Mouse (Mus musculus) hindbrain, embryonic 11.5 days (tissue): ENCODE measurements around the gene Narfl. TPM values are rescaled to one million over a fixed set of nuclear protein-coding genes. Genes with fewer than 3 reads are reported as not detected.
"Not testable (repeated sequence)": the region's sequence is repeated elsewhere in the genome, so short reads cannot be mapped to it uniquely, and the experiment has no call there.

ENCODE experiments used
- ATAC-seq: fragments of 200-750 bp; cut with Nextera tagmentation; 2 replicates; pipeline ENCODE4 v1.8.0; 2017; ENCODE audit warnings: mild to moderate bottlenecking, moderate TSS enrichment, moderate library complexity; ENCODE audit not compliant: low FRiP score
- DNase-seq: peaks from one replicate; pipeline ENCODE4 v3.0.0-alpha.2; 2015; ENCODE audit warnings: low spot score
- H3K27ac ChIP-seq: fragments of 300-500 bp; sonication (generic); 2 replicates; pipeline ENCODE4 v1.5.1; 2014; ENCODE audit warnings: mild to moderate bottlenecking, low read depth, low read length
- H3K27me3 ChIP-seq: fragments of 300-500 bp; sonication (generic); 2 replicates; pipeline ENCODE4 v1.6.1; 2014; ENCODE audit warnings: mild to moderate bottlenecking, low read length, moderate library complexity, mixed read lengths; ENCODE audit not compliant: control insufficient read depth, insufficient read depth
- H3K36me3 ChIP-seq: fragments of 300-500 bp; sonication (generic); 2 replicates; pipeline ENCODE4 v1.6.1; 2014; ENCODE audit warnings: mild to moderate bottlenecking, low read length, moderate library complexity, mixed read lengths; ENCODE audit not compliant: control insufficient read depth, insufficient read depth
- H3K4me1 ChIP-seq: fragments of 300-500 bp; sonication (generic); replicated peaks from 2 replicates; pipeline ENCODE4 v1.6.1; 2014; ENCODE audit warnings: low read length, mixed read lengths; ENCODE audit not compliant: control insufficient read depth, insufficient read depth
- H3K4me2 ChIP-seq: fragments of 300-500 bp; sonication (generic); replicated peaks from 2 replicates; pipeline ENCODE4 v1.6.1; 2014; ENCODE audit warnings: mild to moderate bottlenecking, low read depth, low read length
- H3K4me3 ChIP-seq: fragments of 300-500 bp; sonication (generic); 2 replicates; pipeline ENCODE4 v1.5.1; 2014; ENCODE audit warnings: low read depth, low read length
- H3K9ac ChIP-seq: fragments of 300-500 bp; sonication (generic); 2 replicates; pipeline ENCODE4 v1.6.1; 2014; ENCODE audit warnings: low read depth, low read length
- H3K9me3 ChIP-seq: fragments of 300-500 bp; sonication (generic); 2 replicates; pipeline ENCODE4 v1.6.1; 2016; ENCODE audit warnings: low read length; ENCODE audit not compliant: control insufficient read depth
- WGBS: fragments of 180-500 bp; shearing (Covaris S2); extraction: QIAGEN DNeasy Blood & Tissue Kit; methylation state at CpG from one replicate; pipeline ENCODE4 v1.1.7; 2014; 5-methylcytosine and 5-hydroxymethylcytosine counted together
- polyA plus RNA-seq: library from polyadenylated mRNA; unstranded; fragments of >200 nt; fragmentation: Nextera tagmentation; extraction: Ambion mirVana; gene quantifications from 2 replicates; pipeline ENCODE4 v1.2.1, GENCODE M21; 2014

The Narfl gene
- polyA plus RNA-seq, 1 experiment from 2014 or later = 19.9 TPM

DNA sequence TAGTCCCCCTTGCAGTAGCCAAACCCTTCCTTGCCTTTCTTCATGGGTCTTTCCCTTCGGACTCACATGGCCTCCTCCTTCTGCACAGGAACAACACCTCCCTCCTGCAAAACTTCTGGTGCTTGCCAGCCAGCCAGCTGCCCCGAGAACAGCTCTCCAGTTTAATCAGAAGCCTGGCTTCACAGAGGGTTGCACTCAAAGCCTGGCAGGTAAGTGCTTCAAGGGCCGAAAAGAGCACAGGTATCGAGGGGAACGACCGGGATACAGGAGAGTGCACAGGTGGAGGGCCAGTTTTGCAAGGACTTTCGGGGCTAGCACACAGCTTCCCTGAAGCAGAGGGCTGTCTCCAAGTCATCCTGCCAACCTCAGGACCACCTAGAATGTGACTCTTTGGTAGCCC, 34.7 kb upstream of the Narfl start:
- Histone ChIP-seq H3K27me3 (no peaks in the 10 kb centered on the region), H3K27ac (no peak overlapping the region), H3K9me3 (no peaks in the 10 kb centered on the region), H3K9ac (no peak overlapping the region), H3K4me1 (no peaks in the 10 kb centered on the region), H3K36me3 (no peaks in the 10 kb centered on the region), H3K4me3 (no peak overlapping the region), H3K4me2 (no peak overlapping the region)
- DNase-seq (no peak), ATAC-seq (no peak)
- WGBS = 82% methylated on average over 7 of the region's 7 CpGs

- H3K4me1 ChIP-seq, H3K9ac ChIP-seq, H3K4me2 ChIP-seq, H3K36me3 ChIP-seq, DNase-seq, ATAC-seq, H3K27ac ChIP-seq, H3K27me3 ChIP-seq, H3K9me3 ChIP-seq, H3K4me3 ChIP-seq: not testable (repeated sequence)
- 72% methylated on average over 12 of the region's 12 CpGs for WGBS
These were observed 32.1 kb upstream of the Narfl start for GRCm38 (mm10) chr17:25741471-25741870.

- H3K9ac ChIP-seq = no peak overlapping the region
- no peak overlapping the region for H3K4me3 ChIP-seq
- DNase-seq = no peak
- no peak overlapping the region for H3K4me2 ChIP-seq
- no peaks in the 10 kb centered on the region for H3K36me3 ChIP-seq
- H3K27ac ChIP-seq = no peak overlapping the region
- no peaks in the 10 kb centered on the region for H3K9me3 ChIP-seq
- no peak for ATAC-seq
- WGBS = 93% methylated on average over 9 of the region's 9 CpGs
- no peaks in the 10 kb centered on the region for H3K4me1 ChIP-seq
- no peaks in the 10 kb centered on the region for H3K27me3 ChIP-seq
These were observed 29.7 kb upstream of the Narfl start for GRCm38 (mm10) chr17:25743831-25744230.

DNA sequence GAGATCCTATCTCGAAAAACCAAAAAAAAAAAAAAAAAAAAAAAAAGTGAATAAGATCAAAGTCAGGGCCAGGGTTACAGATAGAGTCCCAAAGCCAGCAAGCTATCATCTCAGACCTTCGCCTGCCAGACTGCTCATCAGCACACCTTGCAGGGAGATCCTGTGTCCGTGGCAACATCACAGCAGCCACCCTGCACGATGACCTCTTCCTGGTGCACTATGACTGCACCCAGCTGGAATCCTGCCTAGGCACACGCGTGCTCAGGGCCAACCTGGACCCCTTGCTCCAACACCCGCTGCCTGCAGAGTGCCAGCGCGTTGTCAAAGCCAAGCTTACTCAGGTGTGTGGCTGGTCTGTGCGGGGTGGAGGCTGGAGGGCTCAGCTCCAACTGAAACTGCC, 29.3 kb upstream of the Narfl start:
- no peak for DNase-seq
- no peaks in the 10 kb centered on the region for H3K9me3 ChIP-seq
- H3K4me2 ChIP-seq = no peak overlapping the region
- H3K36me3 ChIP-seq = no peaks in the 10 kb centered on the region
- H3K27ac ChIP-seq = no peak overlapping the region
- H3K27me3 ChIP-seq = no peaks in the 10 kb centered on the region
- no peak overlapping the region for H3K9ac ChIP-seq
- no peak overlapping the region for H3K4me3 ChIP-seq
- H3K4me1 ChIP-seq = no peaks in the 10 kb centered on the region
- no peak for ATAC-seq
- 84% methylated on average over 10 of the region's 10 CpGs for WGBS

DNA sequence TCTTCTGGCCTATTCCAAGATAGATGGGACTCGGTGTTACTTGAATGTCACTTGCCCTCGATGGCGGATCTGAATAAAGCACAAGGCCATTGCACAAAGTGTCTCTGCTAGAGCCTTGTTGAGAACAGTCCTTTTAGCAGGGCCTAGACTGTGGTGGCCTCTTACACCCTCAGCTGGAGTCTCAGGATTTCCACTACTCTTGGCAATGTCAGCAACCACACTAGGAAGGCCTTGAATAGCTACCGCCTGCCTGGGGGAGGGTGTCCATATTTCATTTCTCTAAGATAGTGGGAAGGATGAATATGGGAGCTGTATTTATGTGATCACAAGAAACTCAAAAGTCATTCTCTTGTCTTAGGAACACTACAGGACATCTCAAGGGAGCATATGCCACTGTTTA, 25.3 kb upstream of the Narfl start:
- Histone ChIP-seq H3K36me3 (no peaks in the 10 kb centered on the region), H3K4me3 (no peak overlapping the region), H3K27me3 (no peaks in the 10 kb centered on the region), H3K27ac (no peak overlapping the region), H3K9ac (no peak overlapping the region), H3K9me3 (no peaks in the 10 kb centered on the region), H3K4me2 (no peak overlapping the region), H3K4me1 (no peaks in the 10 kb centered on the region)
- DNase-seq (no peak), ATAC-seq (no peak)
- 95% methylated on average over 4 of the region's 4 CpGs for WGBS

GRCm38 (mm10) chr17:25749314-25749713, 24.3 kb upstream of the Narfl start:
- ATAC-seq (no peak), DNase-seq (no peak)
- Histone ChIP-seq H3K36me3 (no peaks in the 10 kb centered on the region), H3K4me1 (no peaks in the 10 kb centered on the region), H3K4me3 (no peak overlapping the region), H3K27me3 (no peaks in the 10 kb centered on the region), H3K27ac (no peak overlapping the region), H3K9ac (no peak overlapping the region), H3K4me2 (no peak overlapping the region), H3K9me3 (no peaks in the 10 kb centered on the region)
- WGBS = 87% methylated on average over 6 of the region's 6 CpGs

DNA sequence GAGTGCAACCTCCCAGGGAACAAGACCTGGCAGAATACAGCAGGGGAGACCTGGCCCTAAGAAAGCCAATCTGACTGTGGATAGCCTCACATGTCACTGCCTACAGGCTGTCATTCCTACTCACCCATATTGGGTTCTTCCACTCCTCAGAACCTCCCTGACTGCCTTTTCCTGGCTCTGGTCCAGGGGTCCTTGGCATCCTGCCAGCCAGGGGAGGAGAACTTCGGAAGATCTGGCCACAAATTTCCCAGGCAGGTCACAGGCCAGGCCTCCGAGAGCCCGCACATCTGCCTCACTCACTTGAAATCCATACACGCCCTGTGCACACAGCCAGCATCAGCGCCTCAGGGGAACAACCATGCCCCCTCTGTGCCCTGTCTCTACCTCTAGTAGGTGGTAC, 22.1 kb upstream of the Narfl start:
- H3K4me1 ChIP-seq = no peaks in the 10 kb centered on the region
- no peak for ATAC-seq
- H3K9ac ChIP-seq = no peak overlapping the region
- no peak overlapping the region for H3K4me3 ChIP-seq
- no peak for DNase-seq
- no peaks in the 10 kb centered on the region for H3K9me3 ChIP-seq
- H3K4me2 ChIP-seq = no peak overlapping the region
- H3K27ac ChIP-seq = no peak overlapping the region
- WGBS = 80% methylated on average over 5 of the region's 5 CpGs
- no peaks in the 10 kb centered on the region for H3K27me3 ChIP-seq
- no peaks in the 10 kb centered on the region for H3K36me3 ChIP-seq

GRCm38 (mm10) chr17:25754241-25754640, 19.3 kb upstream of the Narfl start, which contains the start of gene Msln:
Msln (minus strand) TSS chr17:25754378.
- ATAC-seq (no peak), DNase-seq (no peak)
- H3K4me3 ChIP-seq = no peak within 1 kb of the TSS
- 85% methylated on average over 9 of the region's 9 CpGs for WGBS
- H3K4me2 ChIP-seq = no peak within 1 kb of the TSS
- no peaks in the 10 kb centered on the region for H3K36me3 ChIP-seq
- no peak within 1 kb of the TSS for H3K27ac ChIP-seq
- H3K9me3 ChIP-seq = no peaks in the 10 kb centered on the region
- H3K27me3 ChIP-seq = no peaks in the 10 kb centered on the region
- H3K9ac ChIP-seq = no peak within 1 kb of the TSS
- no peaks in the 10 kb centered on the region for H3K4me1 ChIP-seq

DNA sequence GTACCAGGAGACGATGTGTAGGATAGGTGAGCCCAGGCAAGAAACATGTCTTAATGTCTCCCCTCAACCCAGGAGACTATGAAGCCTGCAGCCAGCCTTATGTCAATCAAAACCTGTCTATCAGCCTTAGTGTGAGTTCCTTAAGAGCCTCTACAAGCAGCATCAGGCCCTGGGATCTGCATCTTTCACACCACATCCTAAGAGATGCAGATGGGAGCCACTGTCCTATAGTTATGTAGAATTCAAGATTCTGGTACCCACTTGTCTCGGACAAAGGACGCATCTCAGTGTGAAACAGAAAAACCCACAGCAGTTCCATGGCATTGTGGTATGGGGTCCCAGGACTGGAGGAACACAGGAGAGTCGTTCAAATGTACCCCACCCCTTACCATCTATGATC, 18.5 kb upstream of the Narfl start:
- H3K4me3 ChIP-seq = no peak overlapping the region
- no peak overlapping the region for H3K9ac ChIP-seq
- no peak overlapping the region for H3K4me2 ChIP-seq
- 73% methylated on average over 4 of the region's 4 CpGs for WGBS
- no peaks in the 10 kb centered on the region for H3K36me3 ChIP-seq
- H3K27me3 ChIP-seq = no peaks in the 10 kb centered on the region
- no peaks in the 10 kb centered on the region for H3K9me3 ChIP-seq
- ATAC-seq (no peak), DNase-seq (no peak)
- no peaks in the 10 kb centered on the region for H3K4me1 ChIP-seq
- H3K27ac ChIP-seq = no peak overlapping the region
